Mouse (Mus musculus) limb, embryonic 12.5 days (tissue): Measurements from ENCODE around the gene Ube2z. TPM values are rescaled to one million over a fixed set of nuclear protein-coding genes. Genes with fewer than 3 reads are reported as not detected.
"Not testable (repeated sequence)": the region's sequence is repeated elsewhere in the genome, so short reads cannot be mapped to it uniquely, and the experiment has no call there.

Experiments
- ATAC-seq: fragments of 200-750 bp; cut with Nextera tagmentation; 2 replicates; pipeline ENCODE4 v1.8.0; 2017; ENCODE audit warnings: low read depth, moderate TSS enrichment; ENCODE audit not compliant: insufficient number of reproducible peaks, insufficient read depth, low FRiP score, low TSS enrichment
- H3K27ac ChIP-seq: fragments of 300-500 bp; sonication (generic); 2 replicates; pipeline ENCODE4 v1.5.1; 2016; ENCODE audit warnings: mild to moderate bottlenecking, moderate library complexity
- H3K27me3 ChIP-seq: fragments of 300-500 bp; sonication (generic); 2 replicates; pipeline ENCODE4 v1.6.1; 2016; ENCODE audit warnings: mild to moderate bottlenecking, moderate library complexity
- H3K36me3 ChIP-seq: fragments of 300-500 bp; sonication (generic); 2 replicates; pipeline ENCODE4 v1.6.1; 2016; ENCODE audit warnings: mild to moderate bottlenecking, moderate library complexity
- H3K4me1 ChIP-seq: fragments of 300-500 bp; sonication (generic); replicated peaks from 2 replicates; pipeline ENCODE4 v1.6.1; 2016
- H3K4me2 ChIP-seq: fragments of 300-500 bp; sonication (generic); 2 replicates; pipeline ENCODE4 v1.6.1; 2016; ENCODE audit warnings: mild to moderate bottlenecking, moderate library complexity
- H3K4me3 ChIP-seq: fragments of 300-500 bp; sonication (generic); replicated peaks from 2 replicates; pipeline ENCODE4 v1.5.1; 2016; ENCODE audit warnings: mild to moderate bottlenecking
- H3K9ac ChIP-seq: fragments of 300-500 bp; sonication (generic); replicated peaks from 2 replicates; pipeline ENCODE4 v1.6.1; 2016; ENCODE audit warnings: mild to moderate bottlenecking, moderate library complexity
- H3K9me3 ChIP-seq: fragments of 300-500 bp; sonication (generic); 2 replicates; pipeline ENCODE4 v1.6.1; 2016; ENCODE audit warnings: mild to moderate bottlenecking, moderate library complexity
- WGBS: fragments of 180-500 bp; shearing (Covaris S2); methylation state at CpG from one replicate; pipeline ENCODE4 v1.1.7; 2016; 5-methylcytosine and 5-hydroxymethylcytosine counted together
- polyA plus RNA-seq: library from polyadenylated mRNA; unstranded; fragments of >200 nt; fragmentation: Nextera tagmentation; extraction: Ambion mirVana; gene quantifications from 2 replicates; pipeline ENCODE4 v1.2.1, GENCODE M21; 2016

Ube2z gene
- polyA plus RNA-seq = 46.0 and 50.9 TPM in 2 replicates

GRCm38 (mm10) chr11:96065215-96065911, at the start of gene Ube2z:
Ube2z (minus strand) TSS chr11:96065388.
- peak within 1 kb of the TSS; percentile 96 for H3K9ac ChIP-seq
- H3K4me1 ChIP-seq = peaks cover 20% of the 10 kb centered on the region
- H3K4me3 ChIP-seq = peak within 1 kb of the TSS; percentile 96
- H3K27ac ChIP-seq = peak within 1 kb of the TSS; percentile 88
- peak within 1 kb of the TSS; percentile 88 for H3K4me2 ChIP-seq
- no peaks in the 10 kb centered on the region for H3K27me3 ChIP-seq
- ATAC-seq = peak; percentile 96
- H3K36me3 ChIP-seq = peaks cover 31% of the 10 kb centered on the region
- H3K9me3 ChIP-seq = no peaks in the 10 kb centered on the region
- WGBS = 5% methylated on average over 49 of the region's 50 CpGs

- no peak for ATAC-seq
- 66% methylated on average over 2 of the region's 2 CpGs for WGBS
These were observed 48.9 kb upstream of the Ube2z start for GRCm38 (mm10) chr11:96114077-96114476.

GRCm38 (mm10) chr11:96111751-96112150, 46.6 kb upstream of the Ube2z start, which contains the start of gene Calcoco2:
Calcoco2 (minus strand) TSS chr11:96111964.
- no peak for ATAC-seq
- Histone ChIP-seq H3K27me3 (peaks cover 3% of the 10 kb centered on the region), H3K4me2 (no peak within 1 kb of the TSS), H3K9ac (no peak within 1 kb of the TSS), H3K4me3 (no peak within 1 kb of the TSS), H3K9me3 (no peaks in the 10 kb centered on the region), H3K27ac (no peak within 1 kb of the TSS), H3K4me1 (no peaks in the 10 kb centered on the region), H3K36me3 (no peaks in the 10 kb centered on the region)
- 39% methylated on average over 14 of the region's 14 CpGs for WGBS

More at GRCm38 (mm10) chr11:96114077-96114476, 48.9 kb upstream of the Ube2z start:
- Histone ChIP-seq H3K4me3 (no peak overlapping the region), H3K4me1 (no peaks in the 10 kb centered on the region), H3K27ac (no peak overlapping the region), H3K9ac (no peak overlapping the region), H3K27me3 (peaks cover 3% of the 10 kb centered on the region; the same call in 1 of the 2 replicates), H3K9me3 (no peaks in the 10 kb centered on the region), H3K36me3 (no peaks in the 10 kb centered on the region), H3K4me2 (no peak overlapping the region)

GRCm38 (mm10) chr11:96110950-96111349, 45.8 kb upstream of the Ube2z start:
- H3K27me3 ChIP-seq, H3K4me3 ChIP-seq, H3K36me3 ChIP-seq, H3K27ac ChIP-seq, H3K9me3 ChIP-seq, H3K4me2 ChIP-seq, H3K4me1 ChIP-seq, H3K9ac ChIP-seq, ATAC-seq: not testable (repeated sequence)
- 53% methylated on average over 2 of the region's 2 CpGs for WGBS

- Histone ChIP-seq H3K27ac (no peak overlapping the region), H3K4me3 (no peak overlapping the region), H3K4me1 (no peaks in the 10 kb centered on the region), H3K4me2 (no peak overlapping the region), H3K36me3 (no peaks in the 10 kb centered on the region), H3K9me3 (no peaks in the 10 kb centered on the region), H3K27me3 (peaks cover 3% of the 10 kb centered on the region), H3K9ac (no peak overlapping the region)
- 81% methylated on average over 1 of the region's 1 CpGs for WGBS
- no peak for ATAC-seq
These were observed 43.2 kb upstream of the Ube2z start for GRCm38 (mm10) chr11:96108376-96108775.

DNA sequence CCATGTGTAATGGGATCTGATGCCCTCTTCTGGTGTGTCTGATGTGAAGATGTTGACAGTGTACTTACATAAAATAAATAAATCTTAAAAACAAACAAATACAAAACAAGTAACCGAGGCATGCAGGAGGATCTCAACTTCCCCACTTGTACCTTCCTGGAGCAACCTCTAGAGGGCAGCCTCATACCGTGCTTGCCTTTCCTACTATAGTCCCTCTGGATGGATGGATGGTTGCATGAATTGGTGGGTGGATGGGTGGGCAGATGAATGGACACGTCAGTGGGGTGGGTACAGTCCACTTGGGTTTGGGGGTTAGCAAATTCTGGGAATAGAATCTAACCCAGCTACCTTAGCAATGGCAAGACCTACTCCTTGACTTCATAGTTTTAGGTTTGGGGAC, 28.2 kb upstream of the Ube2z start:
- 13% methylated on average over 3 of the region's 3 CpGs for WGBS
- Histone ChIP-seq H3K9ac (no peak overlapping the region), H3K27ac (no peak overlapping the region), H3K4me2 (no peak overlapping the region), H3K27me3 (0 out of 2 replicates have a peak, but pooled peaks cover 4% of the 10 kb centered on the region), H3K9me3 (0 out of 2 replicates have a peak, but pooled peaks cover under 1% of the 10 kb centered on the region), H3K4me1 (no peaks in the 10 kb centered on the region), H3K36me3 (no peaks in the 10 kb centered on the region), H3K4me3 (no peak overlapping the region)
- ATAC-seq = no peak

DNA sequence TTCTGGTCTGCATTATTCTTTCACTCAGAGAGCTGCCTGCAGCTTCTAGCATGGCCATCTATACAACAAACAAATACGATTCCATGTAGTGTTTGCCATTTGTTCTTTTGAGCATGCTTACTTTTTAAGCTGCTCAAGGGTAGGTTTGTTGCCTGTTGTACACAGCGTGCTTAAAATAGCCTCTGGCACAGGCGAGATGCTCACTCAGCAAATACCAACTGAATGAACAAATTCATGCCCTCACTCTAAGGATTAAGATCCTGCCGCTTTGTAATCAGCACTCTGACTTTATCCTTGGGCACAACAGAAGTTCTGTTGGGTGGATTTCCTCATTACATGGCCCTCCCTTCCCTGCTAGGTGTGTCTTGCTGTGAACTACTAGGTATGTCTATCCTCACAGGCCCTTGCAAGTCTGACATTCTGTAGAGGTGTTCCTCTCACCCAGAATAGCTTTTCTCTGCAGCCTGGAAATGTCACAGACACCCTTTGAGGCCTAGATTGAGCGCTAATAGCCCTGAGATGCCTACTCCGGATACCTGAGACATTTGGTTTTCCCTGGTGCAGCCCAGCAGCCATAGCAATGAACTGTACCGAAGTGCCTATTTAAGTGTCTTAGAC, 27.6 kb upstream of the Ube2z start:
- H3K27me3 ChIP-seq = 0 out of 2 replicates have a peak, but pooled peaks cover 4% of the 10 kb centered on the region
- WGBS = 46% methylated on average over 7 of the region's 7 CpGs
- no peak overlapping the region for H3K4me2 ChIP-seq
- H3K9ac ChIP-seq = no peak overlapping the region
- ATAC-seq = no peak
- H3K27ac ChIP-seq = no peak overlapping the region
- peaks cover 6% of the 10 kb centered on the region; the same call in 1 of the 2 replicates for H3K9me3 ChIP-seq
- H3K4me1 ChIP-seq = no peaks in the 10 kb centered on the region
- H3K4me3 ChIP-seq = no peak overlapping the region
- no peaks in the 10 kb centered on the region for H3K36me3 ChIP-seq

- H3K4me2 ChIP-seq = no peak overlapping the region
These were observed 25.9 kb upstream of the Ube2z start for GRCm38 (mm10) chr11:96091073-96091472.

GRCm38 (mm10) chr11:96087981-96088380, 22.8 kb upstream of the Ube2z start:
- Histone ChIP-seq H3K9me3 (peaks cover 6% of the 10 kb centered on the region; the same call in 1 of the 2 replicates), H3K36me3 (no peaks in the 10 kb centered on the region), H3K27ac (no peak overlapping the region), H3K9ac (no peak overlapping the region), H3K27me3 (peaks cover 3% of the 10 kb centered on the region; the same call in 1 of the 2 replicates), H3K4me1 (no peaks in the 10 kb centered on the region), H3K4me3 (no peak overlapping the region), H3K4me2 (no peak overlapping the region)
- WGBS = 87% methylated on average over 6 of the region's 6 CpGs
- no peak for ATAC-seq

More at GRCm38 (mm10) chr11:96091073-96091472, 25.9 kb upstream of the Ube2z start:
- no peaks in the 10 kb centered on the region for H3K4me1 ChIP-seq
- no peak overlapping the region for H3K27ac ChIP-seq
- H3K27me3 ChIP-seq = 0 out of 2 replicates have a peak, but pooled peaks cover 4% of the 10 kb centered on the region
- no peak overlapping the region for H3K4me3 ChIP-seq
- H3K9me3 ChIP-seq = peaks cover 6% of the 10 kb centered on the region; the same call in 1 of the 2 replicates
- no peaks in the 10 kb centered on the region for H3K36me3 ChIP-seq
- WGBS = 56% methylated on average over 2 of the region's 2 CpGs
- no peak for ATAC-seq
- no peak overlapping the region for H3K9ac ChIP-seq

GRCm38 (mm10) chr11:96082682-96083081, 17.5 kb upstream of the Ube2z start:
- H3K27me3 ChIP-seq = no peaks in the 10 kb centered on the region; the same call in 1 of the 2 replicates
- no peaks in the 10 kb centered on the region for H3K9me3 ChIP-seq
- H3K4me1 ChIP-seq = no peaks in the 10 kb centered on the region
- H3K27ac ChIP-seq = no peak overlapping the region
- WGBS = 76% methylated on average over 3 of the region's 3 CpGs
- H3K4me2 ChIP-seq = no peak overlapping the region
- H3K9ac ChIP-seq = no peak overlapping the region
- H3K36me3 ChIP-seq = no peaks in the 10 kb centered on the region
- no peak overlapping the region for H3K4me3 ChIP-seq
- ATAC-seq = no peak

GRCm38 (mm10) chr11:96080736-96081135, 15.5 kb upstream of the Ube2z start:
- 73% methylated on average over 5 of the region's 5 CpGs for WGBS
- Histone ChIP-seq H3K4me3 (no peak overlapping the region), H3K27ac (no peak overlapping the region), H3K9me3 (no peaks in the 10 kb centered on the region), H3K27me3 (no peaks in the 10 kb centered on the region; the same call in 1 of the 2 replicates), H3K9ac (no peak overlapping the region), H3K4me2 (no peak overlapping the region), H3K36me3 (no peaks in the 10 kb centered on the region), H3K4me1 (no peaks in the 10 kb centered on the region)
- no peak for ATAC-seq
